Mouse (Mus musculus) cerebellum, adult 2 months (tissue): ENCODE measurements at regions not wholly inside any gene's neighbourhood (a gene's known extent, or its start where the extent isn't known, plus 50 kb on each side); places are given as distances from the start of the nearest gene placed in this dataset.

ENCODE experiments used
- DNase-seq, 2 experiments: peaks; one replicate each; pipeline ENCODE4 v3.0.0; 2021
- H3K27ac ChIP-seq: fragments of 200-500 bp; 2 replicates; pipeline ENCODE4 v1.5.1; 2012; ENCODE audit warnings: low read length, control low read depth, inconsistent platforms; ENCODE audit not compliant: insufficient read depth
- H3K27me3 ChIP-seq: fragments of 200-500 bp; 2 replicates; pipeline ENCODE4 v1.6.1; 2012; ENCODE audit warnings: inconsistent platforms, mild to moderate bottlenecking, low read length, moderate library complexity; ENCODE audit not compliant: control insufficient read depth, insufficient read depth
- H3K4me1 ChIP-seq: fragments of 200-500 bp; 2 replicates; pipeline ENCODE4 v1.6.1; 2011; ENCODE audit warnings: low read length; ENCODE audit not compliant: control insufficient read depth, insufficient read depth
- H3K4me3 ChIP-seq: fragments of 200-500 bp; replicated peaks from 2 replicates; pipeline ENCODE3; 2011; ENCODE audit warnings: mild to moderate bottlenecking, low read depth, low read length, control low read depth; ENCODE audit not compliant: insufficient read depth
- CTCF ChIP-seq: fragments of 200-500 bp; IDR thresholded peaks from 2 replicates; pipeline ENCODE4 v1.5.1; 2011; ENCODE audit warnings: low read depth, mild to moderate bottlenecking, control low read depth, low read length, moderate library complexity, borderline replicate concordance; ENCODE audit not compliant: insufficient read depth
- POLR2A ChIP-seq: fragments of 200-500 bp; IDR thresholded peaks from 2 replicates; pipeline ENCODE4 v1.6.1; 2011; ENCODE audit warnings: low read length, control low read depth, borderline replicate concordance; ENCODE audit not compliant: insufficient read depth
- WGBS: fragments of 180-500 bp; shearing (Covaris S2); methylation state at CpG from one replicate; pipeline ENCODE4 v1.1.7; 2018; 5-methylcytosine and 5-hydroxymethylcytosine counted together

- no peak for TF ChIP-seq CTCF
- no peak for DNase-seq
- Histone ChIP-seq H3K4me1 (no peaks in the 10 kb centered on the region), H3K27ac (no peak overlapping the region), H3K4me3 (no peak overlapping the region), H3K27me3 (peaks cover 1% of the 10 kb centered on the region; the same call in 1 of the 2 replicates)
- WGBS, result 83% methylated on average over 14 of the region's 14 CpGs
Observed at GRCm38 (mm10) chr7:136058751-136059681, 342.9 kb upstream of the Mki67 start.

- Histone ChIP-seq H3K4me1 (no peaks in the 10 kb centered on the region), H3K27ac (no peak overlapping the region), H3K4me3 (no peak overlapping the region), H3K27me3 (peaks cover 1% of the 10 kb centered on the region; the same call in 1 of the 2 replicates)
- 18% methylated on average over 11 of the region's 11 CpGs for WGBS
- DNase-seq, result no peak
- TF ChIP-seq CTCF (no peak), POLR2A (no peak)
Observed at GRCm38 (mm10) chr7:136059896-136060295, 343.7 kb upstream of the Mki67 start.

GRCm38 (mm10) chr7:136060339-136061073, 344.3 kb upstream of the Mki67 start:
- H3K27me3 ChIP-seq, result peaks cover under 1% of the 10 kb centered on the region; the same call in 1 of the 2 replicates
- peak; percentile 33 to 40 for DNase-seq
- H3K4me3 ChIP-seq, result no peak overlapping the region
- TF ChIP-seq POLR2A (no peak), CTCF (no peak)
- WGBS, result 8% methylated on average over 29 of the region's 29 CpGs
- H3K27ac ChIP-seq, result no peak overlapping the region
- no peaks in the 10 kb centered on the region for H3K4me1 ChIP-seq

GRCm38 (mm10) chr7:136062658-136063057, 346.5 kb upstream of the Mki67 start:
- DNase-seq, result no peak
- H3K27ac ChIP-seq, result no peak overlapping the region
- WGBS, result 74% methylated on average over 5 of the region's 5 CpGs
- no peaks in the 10 kb centered on the region for H3K4me1 ChIP-seq
- TF ChIP-seq POLR2A (no peak), CTCF (no peak)
- H3K27me3 ChIP-seq, result no peaks in the 10 kb centered on the region; the same call in 1 of the 2 replicates
- no peak overlapping the region for H3K4me3 ChIP-seq

GRCm38 (mm10) chr7:136065038-136065678, 349.0 kb upstream of the Mki67 start:
- no peak for DNase-seq
- H3K27ac ChIP-seq, result no peak overlapping the region
- no peak overlapping the region for H3K4me3 ChIP-seq
- TF ChIP-seq CTCF, result no peak
- TF ChIP-seq POLR2A, result no peak
- no peaks in the 10 kb centered on the region; the same call in 1 of the 2 replicates for H3K27me3 ChIP-seq
- WGBS, result 77% methylated on average over 12 of the region's 12 CpGs
- H3K4me1 ChIP-seq, result no peaks in the 10 kb centered on the region

- Histone ChIP-seq H3K27ac (no peak overlapping the region), H3K4me1 (no peaks in the 10 kb centered on the region), H3K4me3 (no peak overlapping the region), H3K27me3 (no peaks in the 10 kb centered on the region; the same call in 1 of the 2 replicates)
- 27% methylated on average over 10 of the region's 10 CpGs for WGBS
- TF ChIP-seq CTCF, result no peak
- TF ChIP-seq POLR2A, result no peak
- no peak for DNase-seq
Observed at GRCm38 (mm10) chr7:136065679-136066055, 349.5 kb upstream of the Mki67 start.

- Histone ChIP-seq H3K27ac (no peak overlapping the region), H3K27me3 (no peaks in the 10 kb centered on the region; the same call in 1 of the 2 replicates), H3K4me1 (no peaks in the 10 kb centered on the region), H3K4me3 (no peak overlapping the region)
- no peak for TF ChIP-seq CTCF
- TF ChIP-seq POLR2A, result no peak
- WGBS, result 31% methylated on average over 5 of the region's 5 CpGs
- peak in 1 of 2 experiments; percentile 6 for DNase-seq
Observed at GRCm38 (mm10) chr7:136070881-136071280, 354.7 kb upstream of the Mki67 start.

- Histone ChIP-seq H3K4me3 (no peak overlapping the region), H3K4me1 (no peaks in the 10 kb centered on the region), H3K27me3 (no peaks in the 10 kb centered on the region; the same call in 1 of the 2 replicates), H3K27ac (no peak overlapping the region)
- TF ChIP-seq CTCF, result no peak
- TF ChIP-seq POLR2A, result no peak
- 79% methylated on average over 4 of the region's 4 CpGs for whole genome bisulfite sequencing
- no peak for DNase-seq
Observed at GRCm38 (mm10) chr7:136071331-136071730, 355.2 kb upstream of the Mki67 start.
